Mouse (Mus musculus): ENCODE results near the gene Snd1. TPM values are rescaled to one million over a fixed set of nuclear protein-coding genes. Genes with fewer than 3 reads are reported as not detected.

Gene Snd1
- polyA plus RNA-seq, 1 experiment from 2014 or later: 104 TPM

GRCm38 (mm10) chr6:28831854-28832750 lies 357.2 kb downstream of the Snd1 start:
- Histone ChIP-seq H3K4me3 (replicated peaks) (peak overlapping the region; percentile 79), H3K27me3 (peaks cover 21% of the 10 kb centered on the region), H3K4me2 (peak overlapping the region; percentile 95), H3K27ac (peak overlapping the region; percentile 91), H3K36me3 (replicated peaks) (0 out of 2 replicates have a peak, but pooled peaks cover 6% of the 10 kb centered on the region), H3K4me1 (peaks cover 52% of the 10 kb centered on the region), H3K9me3 (no peaks in the 10 kb centered on the region), H3K9ac (peak overlapping the region; percentile 84)
- ATAC-seq (ENCODE audit: low FRiP score): peak; percentile 48
- under 1% methylated on average over 78 of the region's 82 CpGs for WGBS

- ATAC-seq (ENCODE audit: low FRiP score): peak; percentile 82
- peak overlapping the region; percentile 84 for H3K9ac ChIP-seq
- peak overlapping the region; percentile 95 for H3K4me2 ChIP-seq
- H3K9me3 ChIP-seq: no peaks in the 10 kb centered on the region
- H3K27me3 ChIP-seq: peaks cover 21% of the 10 kb centered on the region
- peak overlapping the region; percentile 79 for H3K4me3 ChIP-seq (replicated peaks)
- H3K27ac ChIP-seq: peak overlapping the region; percentile 91
- under 1% methylated on average over 49 of the region's 58 CpGs for WGBS
- H3K36me3 ChIP-seq (replicated peaks): 0 out of 2 replicates have a peak, but pooled peaks cover 6% of the 10 kb centered on the region
- H3K4me1 ChIP-seq: peaks cover 45% of the 10 kb centered on the region
Measured at GRCm38 (mm10) chr6:28832751-28833291, 357.9 kb downstream of the Snd1 start.

GRCm38 (mm10) chr6:28833380-28833822 lies 358.5 kb downstream of the Snd1 start:
- Histone ChIP-seq H3K9ac (peak overlapping the region; percentile 84), H3K4me1 (peaks cover 40% of the 10 kb centered on the region), H3K4me3 (replicated peaks) (peak overlapping the region; percentile 79), H3K9me3 (no peaks in the 10 kb centered on the region), H3K4me2 (peak overlapping the region; percentile 95), H3K27me3 (peaks cover 21% of the 10 kb centered on the region), H3K27ac (peak overlapping the region; percentile 91), H3K36me3 (replicated peaks) (0 out of 2 replicates have a peak, but pooled peaks cover 6% of the 10 kb centered on the region)
- peak; percentile 71 for ATAC-seq (ENCODE audit: low FRiP score)
- 0% methylated on average over 39 of the region's 43 CpGs for WGBS

GRCm38 (mm10) chr6:28834046-28834445 lies 359.1 kb downstream of the Snd1 start:
- ATAC-seq (ENCODE audit: low FRiP score): no peak
- peak overlapping the region; percentile 95 for H3K4me2 ChIP-seq
- no peak overlapping the region for H3K27ac ChIP-seq
- peaks cover 21% of the 10 kb centered on the region for H3K27me3 ChIP-seq
- H3K9me3 ChIP-seq: no peaks in the 10 kb centered on the region
- peak overlapping the region; percentile 79 for H3K4me3 ChIP-seq (replicated peaks)
- 0 out of 2 replicates have a peak, but pooled peaks cover 6% of the 10 kb centered on the region for H3K36me3 ChIP-seq (replicated peaks)
- H3K4me1 ChIP-seq: peaks cover 34% of the 10 kb centered on the region
- no peak overlapping the region for H3K9ac ChIP-seq
- 16% methylated on average over 2 of the region's 2 CpGs for WGBS

GRCm38 (mm10) chr6:28836600-28836999 lies 361.7 kb downstream of the Snd1 start:
- Histone ChIP-seq H3K9ac (no peak overlapping the region), H3K4me3 (replicated peaks) (no peak overlapping the region), H3K27ac (no peak overlapping the region), H3K9me3 (no peaks in the 10 kb centered on the region), H3K36me3 (replicated peaks) (no peaks in the 10 kb centered on the region), H3K4me2 (no peak overlapping the region), H3K27me3 (peaks cover 14% of the 10 kb centered on the region), H3K4me1 (peaks cover 19% of the 10 kb centered on the region)
- no peak for ATAC-seq (ENCODE audit: low FRiP score)

GRCm38 (mm10) chr6:28841569-28841968 lies 366.6 kb downstream of the Snd1 start:
- no peaks in the 10 kb centered on the region for H3K9me3 ChIP-seq
- H3K4me3 ChIP-seq (replicated peaks): no peak overlapping the region
- no peaks in the 10 kb centered on the region for H3K27me3 ChIP-seq
- no peaks in the 10 kb centered on the region for H3K36me3 ChIP-seq (replicated peaks)
- no peak overlapping the region for H3K27ac ChIP-seq
- H3K4me1 ChIP-seq: peaks cover 44% of the 10 kb centered on the region
- no peak overlapping the region for H3K4me2 ChIP-seq
- 80% methylated on average over 3 of the region's 3 CpGs for WGBS
- ATAC-seq (ENCODE audit: low FRiP score): no peak
- no peak overlapping the region for H3K9ac ChIP-seq

- peaks cover 2% of the 10 kb centered on the region; the same call in 1 of the 2 replicates for H3K27me3 ChIP-seq
- WGBS: 14% methylated on average over 4 of the region's 4 CpGs
- peaks cover 50% of the 10 kb centered on the region for H3K4me1 ChIP-seq
- 0 out of 2 replicates have a peak overlapping the region, but pooled peaks have one; percentile 12 for H3K9ac ChIP-seq
- H3K27ac ChIP-seq: peak overlapping the region; percentile 76
- H3K9me3 ChIP-seq: no peaks in the 10 kb centered on the region
- H3K36me3 ChIP-seq (replicated peaks): no peaks in the 10 kb centered on the region
- peak overlapping the region; percentile 21; the same call in 1 of the 2 replicates for H3K4me2 ChIP-seq
- peak; percentile 89 for ATAC-seq (ENCODE audit: low FRiP score)
- no peak overlapping the region for H3K4me3 ChIP-seq (replicated peaks)
Measured at GRCm38 (mm10) chr6:28842375-28843276, 367.7 kb downstream of the Snd1 start.

- Histone ChIP-seq H3K9me3 (no peaks in the 10 kb centered on the region), H3K27ac (no peak overlapping the region), H3K4me2 (no peak overlapping the region), H3K36me3 (replicated peaks) (no peaks in the 10 kb centered on the region), H3K4me1 (peaks cover 67% of the 10 kb centered on the region), H3K27me3 (peaks cover 8% of the 10 kb centered on the region), H3K9ac (no peak overlapping the region), H3K4me3 (replicated peaks) (no peak overlapping the region)
- WGBS: 38% methylated on average over 4 of the region's 4 CpGs
- no peak for ATAC-seq (ENCODE audit: low FRiP score)
Measured at GRCm38 (mm10) chr6:28845610-28846009, 370.7 kb downstream of the Snd1 start.

- peaks cover 57% of the 10 kb centered on the region for H3K4me1 ChIP-seq
- no peaks in the 10 kb centered on the region for H3K36me3 ChIP-seq (replicated peaks)
- H3K4me2 ChIP-seq: no peak overlapping the region
- no peak overlapping the region for H3K27ac ChIP-seq
- H3K27me3 ChIP-seq: peaks cover 22% of the 10 kb centered on the region
- 70% methylated on average over 6 of the region's 6 CpGs for WGBS
- no peak overlapping the region for H3K9ac ChIP-seq
- H3K4me3 ChIP-seq (replicated peaks): no peak overlapping the region
- no peak for ATAC-seq (ENCODE audit: low FRiP score)
- H3K9me3 ChIP-seq: no peaks in the 10 kb centered on the region
Measured at GRCm38 (mm10) chr6:28847616-28848015, 372.7 kb downstream of the Snd1 start.

GRCm38 (mm10) chr6:28848285-28848794 lies 373.4 kb downstream of the Snd1 start:
- Histone ChIP-seq H3K36me3 (replicated peaks) (no peaks in the 10 kb centered on the region), H3K27me3 (peaks cover 22% of the 10 kb centered on the region), H3K4me1 (peaks cover 56% of the 10 kb centered on the region), H3K4me3 (replicated peaks) (no peak overlapping the region), H3K9ac (no peak overlapping the region), H3K9me3 (no peaks in the 10 kb centered on the region), H3K27ac (no peak overlapping the region), H3K4me2 (no peak overlapping the region)
- no peak for ATAC-seq (ENCODE audit: low FRiP score)
- 64% methylated on average over 6 of the region's 6 CpGs for WGBS

- Histone ChIP-seq H3K4me1 (peaks cover 58% of the 10 kb centered on the region), H3K36me3 (replicated peaks) (no peaks in the 10 kb centered on the region), H3K9ac (no peak overlapping the region), H3K4me2 (no peak overlapping the region), H3K9me3 (no peaks in the 10 kb centered on the region), H3K27ac (no peak overlapping the region), H3K27me3 (peaks cover 22% of the 10 kb centered on the region), H3K4me3 (replicated peaks) (no peak overlapping the region)
- ATAC-seq (ENCODE audit: low FRiP score): no peak
- 71% methylated on average over 9 of the region's 9 CpGs for WGBS
Measured at GRCm38 (mm10) chr6:28848891-28849290, 374.0 kb downstream of the Snd1 start.

Measured in forebrain, embryonic 12.5 days (tissue).